Mouse (Mus musculus): ENCODE measurements around the gene Chst12.

Gene Chst12

DNA sequence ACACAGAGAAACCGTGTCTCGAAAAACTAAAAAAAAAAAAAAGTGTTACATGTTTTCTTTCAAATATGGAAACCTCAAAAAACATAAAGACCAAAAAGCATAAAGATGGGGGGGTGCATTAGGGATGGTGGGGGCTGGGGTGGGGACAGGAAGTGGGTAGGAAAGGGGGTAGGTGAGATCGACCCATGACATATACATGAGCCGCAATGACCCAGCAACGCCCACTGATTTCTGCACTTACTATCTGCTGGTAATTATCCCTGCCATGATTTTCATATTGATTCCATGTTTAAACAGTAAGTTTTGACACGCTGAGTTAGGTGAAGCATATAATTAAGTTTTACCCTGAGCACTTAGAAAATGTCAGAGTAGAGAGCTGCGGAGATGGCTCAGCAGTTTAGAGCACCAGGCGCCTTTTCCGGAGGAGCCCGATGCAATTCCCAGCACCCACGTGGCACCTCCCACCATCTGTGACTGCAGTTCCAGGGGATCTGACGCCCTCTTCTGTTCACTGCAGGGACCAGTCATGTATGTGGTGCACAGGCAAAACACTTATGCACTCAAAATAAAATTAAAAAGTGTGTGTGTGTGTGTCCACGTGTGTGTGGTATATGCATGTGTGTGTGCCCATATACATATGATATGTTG lies 65.0 kb downstream of the Chst12 start:
- no peak for DNase-seq (ENCODE audit: low spot score in 2 of 2)

DNA sequence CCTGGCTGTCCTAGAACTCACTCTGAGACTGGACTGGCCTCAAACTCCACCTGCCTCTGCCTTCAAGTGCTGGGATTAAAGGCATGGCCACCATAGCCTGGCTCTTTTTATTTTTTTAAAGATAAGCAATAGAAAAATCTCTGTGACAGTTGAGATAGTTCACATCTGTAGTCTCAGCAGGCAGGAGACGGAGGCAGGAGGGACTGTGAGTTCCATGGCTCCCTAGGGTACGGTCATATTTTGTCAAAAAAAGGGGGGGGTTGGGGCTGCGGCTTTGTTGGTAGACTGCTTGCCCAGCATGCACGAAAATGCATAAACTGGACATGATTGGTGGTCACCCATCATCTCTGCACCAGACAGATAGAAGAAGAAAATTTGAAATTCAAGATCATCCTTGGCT lies 65.9 kb downstream of the Chst12 start:
- no peak for DNase-seq (ENCODE audit: low spot score in 2 of 2)

DNA sequence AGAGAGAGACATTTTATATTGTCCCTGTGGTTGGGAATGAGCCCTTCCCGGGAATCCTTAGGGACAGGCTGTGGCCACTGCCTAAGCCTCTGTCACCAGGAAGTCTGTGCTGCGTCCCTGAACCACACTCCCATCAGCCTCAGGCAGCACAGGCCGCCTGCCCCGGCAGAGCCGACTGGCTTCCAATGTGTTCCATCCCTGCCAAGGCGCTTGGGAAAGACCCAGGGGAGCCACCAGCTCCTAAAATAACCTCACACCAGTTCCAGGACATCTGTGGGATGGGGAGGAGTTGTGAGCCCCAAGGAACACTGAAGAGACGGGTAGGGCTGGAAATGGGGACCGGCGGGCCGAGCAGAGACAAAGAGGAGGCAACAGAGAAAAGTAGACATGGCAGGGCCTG lies 66.3 kb downstream of the Chst12 start:
- peak in 1 of 2 experiments; percentile 30 for DNase-seq (ENCODE audit: low spot score in 2 of 2)

DNA sequence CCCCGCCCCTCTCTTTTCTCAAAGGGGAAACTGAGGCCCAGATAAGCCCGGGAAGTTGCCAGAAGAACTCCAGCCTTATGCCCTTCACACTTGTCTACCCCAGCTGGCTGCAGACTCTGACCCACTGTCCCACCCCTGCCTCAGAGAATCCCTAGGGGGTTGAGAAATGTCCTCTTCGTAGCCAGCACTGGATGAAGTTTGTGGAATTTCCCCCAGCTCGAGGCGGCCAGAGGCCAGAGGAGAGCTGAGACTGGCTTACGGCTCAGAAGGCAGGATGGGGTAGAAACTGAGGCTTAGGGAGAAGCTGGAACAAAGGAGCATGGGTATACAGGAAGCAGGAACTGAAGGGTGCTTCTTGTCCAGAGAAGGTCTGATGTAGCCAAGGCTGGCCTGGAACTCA lies 67.3 kb downstream of the Chst12 start:
- no peak for DNase-seq (ENCODE audit: low spot score in 2 of 2)
